Mouse (Mus musculus) CH12F3 (cell line): ENCODE results near the gene Napsa.

ENCODE experiments used
- in situ Hi-C: fragments of 300-500 bp; cut with MboI; formaldehyde crosslinking; loops from 2 replicates; pipeline ENCODE4 v1.14.3; 2020; ENCODE audit warnings: low sequenced_read_pairs

The Napsa gene

DNA sequence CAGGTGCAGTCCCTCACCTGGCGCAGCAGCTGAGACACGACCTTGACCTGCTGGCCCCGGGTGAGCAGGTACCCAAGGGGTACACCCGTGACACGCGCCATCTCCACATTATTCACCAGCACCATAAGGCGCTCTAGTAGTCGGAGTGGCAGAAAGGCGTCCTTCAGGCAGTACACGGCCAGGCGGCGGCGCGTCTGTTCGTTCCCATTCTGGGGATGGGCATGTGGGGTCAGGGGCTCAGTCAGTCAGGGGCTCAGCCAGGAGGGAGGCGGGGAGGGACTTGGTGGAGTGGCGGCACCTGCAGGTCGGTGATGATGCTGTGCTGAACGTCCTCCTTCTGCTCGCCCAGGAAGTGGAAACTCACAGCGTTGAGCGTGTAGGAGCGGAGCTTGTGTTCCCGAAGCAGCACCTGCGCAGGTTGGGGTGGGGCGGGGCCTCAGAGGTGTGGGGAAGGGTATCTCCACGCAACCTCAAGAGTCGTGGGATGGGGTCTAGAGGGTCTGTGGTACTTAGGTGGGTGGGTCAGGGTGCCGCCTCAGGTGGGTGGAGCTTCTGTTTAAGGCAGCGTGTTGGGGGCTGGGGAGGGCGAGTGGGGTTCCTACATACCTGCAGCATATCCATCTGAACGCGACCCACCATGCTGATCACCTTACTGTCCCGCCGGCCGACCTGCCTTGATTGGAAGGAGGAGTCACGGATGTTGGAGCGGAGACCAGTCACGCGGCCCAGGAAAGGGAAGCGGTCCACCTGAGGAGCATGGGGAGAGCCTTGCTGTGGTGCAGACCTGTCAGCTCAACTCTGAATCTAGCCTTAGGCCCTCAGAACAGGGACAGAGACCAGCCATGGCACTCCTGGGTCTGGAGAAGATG, 33.2 kb upstream of the Napsa start:
- in situ Hi-C loops: no loop called here

DNA sequence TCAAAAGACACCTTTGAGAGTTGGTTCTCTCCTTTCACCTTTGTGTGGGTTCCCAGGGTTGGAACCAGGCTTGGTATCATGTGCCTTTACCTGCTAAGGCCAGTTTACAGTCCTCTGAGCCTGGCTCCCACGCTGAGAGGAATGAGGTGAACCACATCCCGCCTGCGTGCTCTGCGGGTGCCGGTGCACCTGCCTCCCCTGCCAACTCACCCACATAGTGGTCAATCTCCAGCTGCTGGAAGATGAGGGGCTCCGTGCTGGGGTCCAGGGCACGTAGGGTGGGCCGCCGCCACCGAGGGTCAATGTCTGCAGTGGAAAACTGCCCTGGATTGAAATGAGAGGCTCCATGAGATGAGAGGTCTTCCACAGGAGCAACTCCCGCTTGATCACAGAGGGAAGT, 29.6 kb upstream of the Napsa start:
- in situ Hi-C loops: no loop called here

DNA sequence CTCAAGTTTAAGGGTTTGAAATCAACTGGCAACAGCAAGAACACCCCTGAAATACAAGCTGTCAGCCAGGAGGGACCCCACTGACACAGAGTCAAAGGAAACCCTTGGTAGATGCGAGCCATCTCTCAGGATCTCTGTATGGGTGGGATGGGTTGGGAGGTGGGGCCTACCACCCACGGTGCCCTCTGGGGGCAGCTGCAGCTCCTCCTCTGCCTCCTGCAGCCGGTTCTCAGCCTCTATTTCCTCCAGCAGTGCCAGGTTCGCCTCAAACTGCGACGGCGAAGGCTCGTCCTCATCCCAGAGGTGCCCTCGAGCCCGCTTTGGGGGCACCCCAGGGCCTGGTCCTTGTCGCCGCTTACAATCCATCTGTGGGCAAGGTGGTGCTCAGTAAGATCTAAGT, 29.1 kb upstream of the Napsa start:
- in situ Hi-C loops: no loop called here

- in situ Hi-C loops: no loop called here
Observed at GRCm38 (mm10) chr7:44546274-44546673, 25.9 kb upstream of the Napsa start.

- in situ Hi-C loops: no loop called here
Observed at GRCm38 (mm10) chr7:44547041-44547440, 25.1 kb upstream of the Napsa start.

GRCm38 (mm10) chr7:44547725-44548124, 24.5 kb upstream of the Napsa start:
- in situ Hi-C loops: no loop called here

GRCm38 (mm10) chr7:44548497-44549087, 23.6 kb upstream of the Napsa start, which contains the start of gene Pold1:
Gene Pold1 (minus strand): TSS chr7:44548849.
- in situ Hi-C loops: no loop called here

DNA sequence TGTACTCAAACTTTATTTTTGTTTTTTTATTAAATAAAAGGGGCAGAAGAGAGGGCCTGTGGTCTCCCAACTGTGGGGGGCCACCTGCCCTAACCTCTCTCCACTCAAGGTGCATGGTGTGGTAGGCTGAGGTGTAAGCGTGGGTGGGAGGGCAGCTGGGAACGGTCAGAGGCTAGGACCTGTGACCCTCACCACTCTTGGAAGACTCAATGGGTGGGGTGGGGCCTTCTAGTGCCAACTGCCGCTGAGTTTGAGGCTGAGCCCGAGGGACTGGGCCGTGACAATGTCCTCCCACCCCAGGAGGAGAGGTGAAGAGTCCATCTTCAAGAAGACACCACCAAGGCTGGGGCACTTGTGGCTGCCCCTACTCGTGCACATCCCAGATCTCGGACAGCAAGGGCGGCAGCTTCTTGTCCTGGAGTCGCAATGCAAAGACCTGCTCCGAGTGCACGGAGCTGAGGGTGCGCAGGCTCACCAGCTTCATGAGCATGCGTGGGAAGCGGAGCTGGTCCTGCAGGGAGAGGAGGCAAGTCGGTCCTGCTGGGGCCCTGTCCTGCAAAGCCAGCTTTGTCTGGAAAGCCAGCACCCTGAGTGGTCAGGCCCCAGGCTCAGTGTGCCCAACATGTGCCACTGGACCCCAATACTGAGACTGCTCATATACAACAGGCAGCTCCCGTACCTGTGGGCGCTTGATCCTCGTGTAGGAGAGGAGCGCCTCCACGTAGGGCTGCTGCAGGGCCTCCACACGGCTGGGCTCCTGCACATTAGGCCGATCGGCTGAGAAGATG, 22.4 kb upstream of the Napsa start:
- in situ Hi-C loops: no loop called here

DNA sequence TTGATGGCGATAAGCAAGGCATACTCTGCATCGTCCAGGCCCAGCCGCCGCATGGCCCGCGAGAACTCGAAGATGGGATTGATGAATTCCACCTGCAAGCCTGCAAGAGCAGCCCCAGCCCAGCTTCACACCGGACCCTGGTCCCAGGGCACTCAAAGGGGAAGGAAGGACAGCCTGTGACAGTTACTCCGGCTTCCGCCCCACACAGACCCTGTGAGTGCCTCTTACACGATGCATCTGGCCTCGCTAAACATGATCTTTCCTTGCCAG, 21.8 kb upstream of the Napsa start:
- in situ Hi-C loops: no loop called here

DNA sequence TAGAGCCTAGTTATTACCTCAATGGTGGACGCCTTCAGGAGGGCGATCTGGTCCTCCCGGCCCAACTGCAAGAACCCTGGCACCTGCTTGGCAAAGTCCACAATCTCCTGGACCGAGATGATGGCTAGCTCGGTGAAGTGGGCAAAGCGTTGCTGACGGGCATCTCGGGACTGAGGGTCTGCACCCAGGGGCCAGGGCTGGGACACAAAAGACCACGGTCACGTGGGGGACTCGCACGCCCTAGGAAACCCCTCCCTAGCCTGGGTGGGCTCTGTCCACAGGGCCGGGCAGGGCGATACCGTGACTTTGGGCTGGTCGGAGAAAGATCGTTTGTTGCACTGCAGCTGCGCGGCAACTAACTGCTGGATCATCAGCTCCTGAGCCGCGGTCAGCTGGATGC, 20.9 kb upstream of the Napsa start:
- in situ Hi-C loops: no loop called here

DNA sequence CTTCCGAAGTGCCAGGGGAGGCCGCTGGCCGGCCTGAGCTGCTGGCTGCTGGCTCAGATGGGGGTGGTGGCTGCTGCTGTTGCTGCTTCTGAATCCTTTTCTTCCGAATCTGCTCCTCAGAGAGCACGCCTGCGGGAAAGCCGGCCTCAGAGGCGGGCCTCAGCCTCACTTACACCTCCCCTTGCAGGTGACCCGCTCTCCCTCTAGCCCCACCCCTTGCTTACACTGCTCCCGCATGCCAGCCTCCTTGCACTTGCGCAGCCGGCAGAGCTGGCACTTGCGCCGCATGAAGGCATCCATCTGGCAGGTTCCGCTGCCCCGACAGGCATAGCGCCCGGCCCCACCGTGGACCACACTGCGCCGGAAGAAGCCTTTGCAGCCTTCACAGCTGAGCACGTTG, 20.4 kb upstream of the Napsa start:
- in situ Hi-C loops: no loop called here

- in situ Hi-C loops: no loop called here
Observed at GRCm38 (mm10) chr7:44552141-44552908, 19.9 kb upstream of the Napsa start.

DNA sequence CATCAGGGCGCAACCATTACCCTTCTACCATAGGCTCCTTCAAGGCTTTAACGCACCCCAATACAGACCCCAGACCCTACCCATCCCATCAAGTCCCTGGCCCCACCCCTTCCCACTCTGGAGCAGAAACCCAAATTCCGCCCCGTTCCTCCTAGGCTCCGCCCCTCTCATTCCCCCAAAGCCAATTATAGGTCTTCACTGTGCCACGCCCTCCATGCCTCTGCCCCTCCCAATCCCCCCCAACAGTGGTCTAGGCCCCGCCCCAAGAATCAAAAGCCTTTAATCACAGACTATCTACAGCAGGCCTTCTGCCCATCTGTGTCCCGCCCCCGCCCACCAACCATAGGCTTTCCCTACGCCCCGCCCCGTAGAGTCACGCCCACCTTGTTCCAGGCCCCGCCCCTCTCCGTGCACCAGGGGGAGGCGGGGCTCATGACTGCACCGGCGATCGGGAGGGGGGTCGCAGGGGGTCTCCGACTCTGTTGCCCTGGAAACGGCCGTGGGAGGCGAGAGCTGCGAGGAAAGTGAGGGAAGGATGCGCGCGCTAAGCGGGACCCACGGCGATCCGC, 18.9 kb upstream of the Napsa start:
- in situ Hi-C loops: no loop called here

- in situ Hi-C loops: no loop called here
Observed at GRCm38 (mm10) chr7:44553826-44554225, 18.4 kb upstream of the Napsa start, which contains the start of gene Nr1h2. Gene Nr1h2 (minus strand): TSS chr7:44553951.

- in situ Hi-C loops: no loop called here
Observed at GRCm38 (mm10) chr7:44557629-44558028, 14.6 kb upstream of the Napsa start.

GRCm38 (mm10) chr7:44560435-44561400, 11.5 kb upstream of the Napsa start:
- in situ Hi-C loops: no loop called here

- in situ Hi-C loops: no loop called here
Observed at GRCm38 (mm10) chr7:44563284-44563683, 8.9 kb upstream of the Napsa start.

- in situ Hi-C loops: no loop called here
Observed at GRCm38 (mm10) chr7:44564486-44564885, 7.7 kb upstream of the Napsa start.

DNA sequence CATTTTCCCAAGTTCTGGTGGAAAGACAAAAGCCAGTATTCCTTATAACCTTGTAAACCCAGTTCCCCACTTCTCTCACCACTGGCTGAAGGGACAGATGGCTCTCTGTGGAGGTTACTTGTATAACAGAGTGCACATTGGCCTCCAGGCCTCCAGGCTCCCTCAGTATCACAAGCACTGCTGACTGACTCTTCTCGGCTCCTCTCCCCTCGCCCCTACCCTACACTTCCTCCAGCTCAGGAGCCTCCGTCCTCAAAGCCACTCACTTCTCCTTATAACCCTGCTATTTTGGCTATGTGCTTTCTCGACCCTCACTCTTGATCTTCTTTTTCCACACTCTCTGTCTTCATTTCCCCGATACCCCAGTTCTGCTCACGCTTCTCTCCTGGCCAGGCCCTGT, 6.8 kb upstream of the Napsa start:
- in situ Hi-C loops: no loop called here

- in situ Hi-C loops: no loop called here
Observed at GRCm38 (mm10) chr7:44568803-44569202, 3.4 kb upstream of the Napsa start.
